Mouse (Mus musculus) liver, adult 2 months (tissue): ENCODE results near the gene Stambpl1.

Experiments
- CTCF ChIP-seq: fragments of 200-500 bp; IDR thresholded peaks from 2 replicates; pipeline ENCODE4 v1.5.1; 2011; ENCODE audit warnings: low read depth, low read length, control low read depth
- POLR2A ChIP-seq: fragments of 200-500 bp; IDR thresholded peaks from 2 replicates; pipeline ENCODE4 v1.6.1; 2011; ENCODE audit warnings: low read length, control low read depth; ENCODE audit not compliant: insufficient read depth; ENCODE audit errors: extremely low read depth

GRCm38 (mm10) chr19:34216956-34217355, 24.9 kb downstream of the Stambpl1 start:
- TF ChIP-seq CTCF: no peak
- TF ChIP-seq POLR2A: no peak
